Mouse (Mus musculus): ENCODE measurements around the gene Slc25a44.

Slc25a44 gene

DNA sequence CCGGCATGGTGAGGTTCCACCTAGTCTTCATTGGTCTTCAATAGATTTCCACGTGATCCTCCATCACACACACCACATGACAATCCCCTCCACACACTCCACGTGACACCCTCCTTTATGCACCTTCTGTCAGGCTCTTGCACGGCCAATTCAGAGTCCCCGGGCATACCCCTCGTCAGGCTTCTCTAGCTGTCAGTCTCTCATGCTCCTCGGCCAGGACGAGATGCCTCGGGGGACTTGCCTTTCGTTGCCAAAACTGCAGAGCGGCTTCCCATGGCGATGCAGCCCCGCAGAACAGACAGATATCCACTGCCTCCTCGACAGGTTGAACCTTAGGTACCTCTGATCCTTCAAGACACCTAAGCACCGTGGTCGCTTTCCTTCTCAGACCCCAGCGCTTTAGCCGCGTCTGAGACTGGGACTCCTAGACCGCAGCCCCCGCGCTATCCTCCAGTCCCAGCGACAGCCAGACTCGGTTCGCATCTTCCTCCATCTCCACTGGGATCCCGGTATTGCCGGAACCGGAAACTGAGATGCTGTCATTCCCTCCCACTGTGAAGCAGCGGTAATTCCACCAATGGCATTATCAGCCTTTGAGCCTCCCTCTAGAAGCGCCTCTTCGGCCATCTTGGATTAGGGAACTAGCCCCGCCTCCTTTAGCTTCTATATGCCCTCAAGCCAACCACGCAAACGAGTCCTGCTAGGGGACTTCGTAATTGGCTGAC, at the start of gene Slc25a44:
Gene Slc25a44, minus strand, starts transcription at position 535 of the 725 bp plus-strand sequence.
- peak; percentile 94 for DNase-seq

DNA sequence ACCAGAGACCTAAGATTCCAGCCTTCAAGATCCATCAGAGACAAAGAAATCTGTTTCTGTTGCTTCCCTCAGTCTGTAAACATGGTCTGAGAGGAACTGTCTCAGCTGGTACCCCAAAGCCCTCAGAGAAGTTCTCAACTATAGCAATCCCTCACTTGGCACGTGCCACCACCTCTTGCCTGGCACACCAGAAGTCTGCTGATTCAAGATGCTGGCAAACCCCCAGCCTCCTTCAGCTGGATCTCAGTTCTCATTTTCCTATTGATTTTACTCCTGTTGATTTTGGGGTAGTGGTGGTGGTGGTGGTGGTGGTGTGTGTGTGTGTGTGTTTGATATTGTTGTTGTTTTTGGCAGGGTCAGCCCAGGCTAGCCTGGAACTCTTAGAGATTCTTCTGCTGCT, 48.6 kb upstream of the Slc25a44 start:
- DNase-seq: no peak

DNA sequence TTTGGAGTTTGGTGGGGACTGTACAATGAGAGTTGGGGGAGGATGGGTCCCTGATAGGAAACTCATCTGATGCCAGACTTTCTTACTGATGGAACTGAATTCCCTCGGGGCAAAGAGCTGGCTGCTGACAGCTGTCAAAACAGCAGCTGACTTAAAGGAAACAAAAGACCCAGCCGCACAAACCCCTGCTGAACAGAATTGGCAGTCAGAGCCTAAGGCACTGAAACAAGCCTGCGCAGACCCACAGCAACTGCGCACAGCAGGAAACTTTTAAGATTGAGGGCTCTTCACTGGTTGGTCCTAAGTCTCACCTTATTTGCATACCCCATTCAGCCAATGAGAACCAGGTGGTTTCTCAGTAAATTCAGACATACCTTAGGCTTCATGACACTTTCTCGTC, 48.1 kb upstream of the Slc25a44 start:
- peak; percentile 67 for DNase-seq

DNA sequence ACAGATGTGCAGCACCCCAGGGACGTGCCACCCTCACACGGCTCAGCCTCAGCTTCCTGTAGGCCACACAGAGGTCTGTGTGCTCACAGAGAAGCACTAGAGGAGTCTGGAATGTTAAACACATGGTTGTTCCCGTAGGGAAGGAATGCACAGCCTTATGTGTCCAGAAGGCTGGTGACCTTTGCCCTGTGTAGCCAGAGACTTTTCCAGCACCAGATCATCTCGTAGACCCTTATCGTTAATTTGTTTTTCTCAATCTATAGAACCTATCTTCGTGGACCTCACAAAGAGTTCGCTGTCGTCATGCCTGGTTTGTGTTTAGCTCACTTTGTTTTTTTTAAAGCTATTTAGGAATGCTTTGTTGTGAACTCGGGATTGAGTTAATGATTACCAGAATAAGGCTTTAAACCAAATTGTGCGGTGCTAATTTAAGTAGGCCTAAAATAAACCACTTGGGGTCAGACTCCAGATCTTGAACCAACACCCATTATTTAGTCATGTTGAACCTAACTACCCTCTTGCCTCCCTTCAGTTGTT, 46.1 kb upstream of the Slc25a44 start:
- DNase-seq: no peak

DNA sequence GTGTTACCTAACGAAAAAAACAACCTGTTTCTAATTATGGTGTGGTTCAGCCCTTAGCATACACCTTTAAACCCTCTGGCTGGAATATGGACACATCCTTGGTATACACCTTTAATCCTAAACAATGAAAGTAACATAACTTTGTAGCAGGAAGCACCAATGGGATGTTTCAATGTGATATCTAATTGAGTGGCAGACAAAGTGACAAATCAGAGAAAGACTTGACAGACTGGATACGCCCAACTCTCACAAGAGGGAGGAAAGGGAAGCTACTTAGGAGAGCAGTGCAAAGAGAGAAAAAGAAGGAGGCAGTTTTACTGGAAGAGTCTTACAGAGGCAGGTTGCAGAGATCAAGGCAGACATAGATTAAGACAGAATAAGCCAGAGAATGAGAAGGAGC, 44.5 kb upstream of the Slc25a44 start:
- DNase-seq: no peak

DNA sequence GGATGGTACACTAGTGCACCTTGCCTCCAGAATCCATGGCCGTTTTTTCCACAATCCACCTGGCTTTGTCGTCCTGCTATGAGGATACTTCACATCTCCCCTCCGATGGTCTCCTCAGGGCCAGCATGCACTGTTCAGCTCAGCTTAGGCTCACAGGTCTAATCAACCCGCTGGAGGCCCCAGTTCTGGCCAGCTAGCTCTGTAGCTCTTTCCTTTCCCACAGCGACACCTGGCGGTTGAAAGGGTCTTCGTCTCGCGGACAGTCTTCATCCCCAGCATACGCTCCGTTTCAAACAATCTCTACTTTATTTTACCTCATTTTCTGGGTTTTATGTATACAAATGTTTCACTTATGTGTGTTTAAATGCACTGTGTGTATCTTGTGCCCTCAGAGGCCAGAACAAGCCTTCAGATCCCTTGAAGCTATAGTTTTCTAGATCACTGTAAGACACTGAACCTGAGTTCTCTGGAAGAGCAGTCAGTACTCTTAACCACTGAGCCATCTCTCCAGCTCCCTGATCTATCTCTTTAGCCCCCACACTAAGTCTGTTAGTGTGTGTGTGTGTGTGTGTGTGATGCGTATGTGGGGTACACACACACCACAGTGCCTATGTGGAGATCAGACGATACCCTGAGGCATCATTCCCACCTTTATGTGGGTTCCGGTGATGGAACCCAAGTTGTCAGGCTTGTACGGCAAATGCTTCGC, 42.3 kb upstream of the Slc25a44 start:
- peak; percentile 96 for DNase-seq

DNA sequence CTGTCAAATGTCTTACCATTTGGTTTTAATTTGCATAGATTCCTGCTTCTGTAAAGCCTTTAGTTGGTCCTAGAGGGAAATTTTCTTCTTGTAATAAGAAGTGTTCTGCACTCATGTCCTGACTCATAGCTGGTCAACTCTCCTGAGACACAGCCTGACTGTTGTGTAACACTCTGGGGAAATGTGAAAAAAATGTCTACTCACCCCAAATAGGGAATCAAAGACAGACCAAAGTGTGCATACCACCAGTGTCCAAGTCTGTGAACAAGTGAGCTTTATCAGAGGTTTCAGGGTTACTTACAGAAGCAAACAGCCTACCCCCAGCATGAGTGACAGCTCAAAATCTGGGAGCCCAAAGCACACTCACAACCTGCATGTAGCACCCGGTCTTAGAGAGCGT, 40.2 kb upstream of the Slc25a44 start:
- DNase-seq: no peak

DNA sequence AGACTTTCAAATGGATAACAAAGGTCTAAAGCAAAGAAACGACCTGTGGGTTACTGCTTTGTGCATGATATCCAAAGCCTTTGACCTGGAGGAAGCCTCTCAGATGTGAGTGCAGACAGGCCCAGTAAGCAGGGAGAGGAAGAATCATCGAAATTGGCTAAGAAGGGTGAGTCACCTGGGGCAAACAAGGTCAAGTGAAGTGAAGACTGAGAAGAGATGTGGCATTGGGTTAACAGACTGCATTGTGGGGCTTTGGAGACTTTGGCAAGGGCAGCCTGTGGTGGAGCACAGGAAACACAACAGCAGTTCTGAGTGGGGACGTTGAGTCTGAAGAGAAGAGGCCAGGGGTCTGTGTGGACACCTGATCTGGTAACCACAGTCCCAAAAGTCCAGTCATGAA, 39.5 kb upstream of the Slc25a44 start:
- no peak for DNase-seq

DNA sequence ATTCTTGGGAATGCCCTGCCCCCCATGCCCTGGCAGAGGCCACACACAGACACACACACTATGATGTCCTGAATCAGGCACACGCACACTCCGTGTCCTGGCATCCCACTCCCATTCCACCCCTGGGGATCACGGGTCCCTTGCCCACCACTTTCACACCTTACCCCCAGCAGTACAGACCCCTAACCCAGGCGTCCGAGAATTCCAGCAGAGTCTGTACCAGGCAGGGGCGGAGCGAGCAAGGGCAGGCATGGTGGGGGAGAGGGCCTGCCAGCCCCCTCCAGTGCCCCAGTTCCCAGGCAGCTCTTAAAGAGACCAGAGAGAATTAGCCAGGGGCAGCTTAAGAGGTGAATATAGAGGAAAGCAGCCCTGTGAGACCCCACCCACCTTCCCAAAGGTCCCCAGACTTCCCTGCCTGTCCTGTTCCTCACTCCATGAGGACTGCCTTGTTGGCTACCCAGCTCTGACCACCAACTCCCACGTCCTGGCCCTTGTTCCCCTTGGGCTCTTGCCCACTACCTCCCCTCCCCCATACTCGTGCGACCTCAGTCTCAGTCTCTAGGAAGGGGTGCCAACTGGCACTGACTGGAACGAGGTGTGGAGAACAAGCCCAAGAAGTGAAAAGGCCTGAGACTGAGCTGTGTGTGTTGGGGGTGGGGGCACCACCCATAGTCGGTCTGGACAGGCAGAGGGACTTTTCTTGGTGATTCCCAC, 36.2 kb upstream of the Slc25a44 start, which contains the start of gene Sema4a:
Gene Sema4a, minus strand, starts transcription at position 200 of the 714 bp plus-strand sequence.
- DNase-seq: no peak

DNA sequence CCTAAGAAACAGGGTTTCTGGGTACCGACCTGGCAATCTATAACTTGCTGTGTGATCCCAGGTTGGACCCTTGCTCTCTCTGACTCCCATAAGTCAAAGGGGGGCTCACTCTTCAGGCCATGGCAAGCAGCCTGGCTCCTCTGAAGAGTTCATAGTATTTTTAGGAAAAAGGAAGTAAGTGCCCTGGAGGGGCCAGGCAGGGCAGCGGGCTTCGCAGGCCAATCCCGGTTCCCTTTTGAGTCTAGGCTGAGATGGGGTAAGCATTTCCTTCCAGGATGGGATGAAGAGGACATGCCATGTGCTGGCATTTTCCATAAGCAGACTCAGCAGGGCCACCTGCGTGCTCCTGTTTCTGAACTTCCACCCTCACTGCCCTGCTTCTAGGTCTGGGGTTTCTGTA, 35.1 kb upstream of the Slc25a44 start:
- DNase-seq: no peak

DNA sequence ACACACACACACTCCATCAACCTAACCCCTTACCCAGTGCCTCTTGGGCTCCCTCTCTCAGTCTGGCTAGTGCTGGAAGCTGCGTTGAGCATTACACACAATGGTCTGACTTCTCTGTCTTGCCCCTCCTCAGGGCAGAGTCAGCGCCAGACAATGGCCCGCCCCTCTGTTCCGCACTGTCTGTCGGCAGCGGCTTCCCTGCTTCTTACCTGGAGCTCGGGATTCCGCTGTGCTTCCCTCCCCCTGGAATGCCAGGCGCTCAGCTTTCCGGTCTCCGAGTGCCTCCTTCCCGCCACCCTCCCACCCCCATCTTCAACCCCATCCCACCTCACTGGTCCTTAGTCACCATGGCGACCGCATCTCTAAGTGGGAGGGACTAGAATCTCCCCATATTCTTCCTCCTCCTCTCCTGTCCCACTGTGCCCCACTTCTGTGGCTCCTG, 33.9 kb upstream of the Slc25a44 start:
- DNase-seq: no peak

DNA sequence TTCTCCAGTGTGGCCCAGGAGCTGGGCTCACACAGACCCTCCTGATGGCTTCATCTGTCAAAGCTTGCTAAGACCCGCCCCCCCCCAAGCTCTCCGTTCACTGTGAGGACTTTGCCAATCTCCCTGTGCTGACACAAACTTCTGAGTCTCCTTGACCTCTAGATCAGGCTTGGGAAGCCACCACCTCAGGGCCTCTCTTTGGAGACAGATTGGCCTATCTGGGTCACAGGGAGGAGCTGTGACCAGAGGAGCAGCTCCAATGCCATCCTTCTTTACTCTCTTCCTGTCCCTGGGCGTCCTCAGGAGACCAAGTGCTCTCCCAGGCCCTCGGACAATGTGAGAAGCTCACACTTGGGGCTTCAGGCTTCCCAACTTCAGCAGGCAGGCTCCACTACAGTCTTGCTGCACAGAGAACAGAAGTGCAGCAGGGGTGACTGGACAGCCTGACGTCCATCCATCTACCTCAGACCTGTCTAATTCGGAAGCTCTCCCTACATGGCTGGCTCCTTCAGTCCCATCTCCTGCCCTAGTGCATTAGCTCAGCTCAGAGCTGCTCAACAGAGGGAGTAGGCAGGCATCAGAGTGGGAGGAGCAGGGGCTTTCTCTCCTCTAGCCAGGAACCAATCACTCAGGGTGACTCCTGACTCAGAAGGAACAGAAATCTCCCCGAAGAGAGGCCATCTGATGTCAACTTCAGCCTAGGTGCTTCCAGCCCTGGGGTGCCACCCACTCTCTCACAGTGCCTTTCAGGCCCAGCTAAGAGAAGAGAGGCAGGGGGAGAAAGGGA, 32.0 kb upstream of the Slc25a44 start:
- DNase-seq: no peak

DNA sequence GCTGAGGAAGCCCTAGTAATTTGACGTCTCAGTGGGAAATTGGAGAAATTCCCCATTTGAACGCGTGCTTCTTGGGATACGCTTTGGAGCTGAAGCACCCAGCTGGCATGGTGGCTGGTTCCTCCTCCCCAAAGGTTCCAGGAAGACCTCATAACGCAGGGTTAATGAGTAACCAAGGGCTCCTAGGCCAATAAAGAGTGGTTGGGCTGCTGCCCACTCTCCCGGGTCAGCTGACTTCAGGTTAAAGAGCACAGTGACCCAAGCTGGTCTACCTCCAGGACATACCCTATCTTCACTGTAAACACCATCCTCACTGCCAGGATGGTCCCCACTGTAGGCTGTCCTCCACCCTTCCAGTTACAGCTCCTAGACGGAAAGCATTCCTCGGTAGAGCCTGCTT, 31.4 kb upstream of the Slc25a44 start:
- peak; percentile 80 for DNase-seq

DNA sequence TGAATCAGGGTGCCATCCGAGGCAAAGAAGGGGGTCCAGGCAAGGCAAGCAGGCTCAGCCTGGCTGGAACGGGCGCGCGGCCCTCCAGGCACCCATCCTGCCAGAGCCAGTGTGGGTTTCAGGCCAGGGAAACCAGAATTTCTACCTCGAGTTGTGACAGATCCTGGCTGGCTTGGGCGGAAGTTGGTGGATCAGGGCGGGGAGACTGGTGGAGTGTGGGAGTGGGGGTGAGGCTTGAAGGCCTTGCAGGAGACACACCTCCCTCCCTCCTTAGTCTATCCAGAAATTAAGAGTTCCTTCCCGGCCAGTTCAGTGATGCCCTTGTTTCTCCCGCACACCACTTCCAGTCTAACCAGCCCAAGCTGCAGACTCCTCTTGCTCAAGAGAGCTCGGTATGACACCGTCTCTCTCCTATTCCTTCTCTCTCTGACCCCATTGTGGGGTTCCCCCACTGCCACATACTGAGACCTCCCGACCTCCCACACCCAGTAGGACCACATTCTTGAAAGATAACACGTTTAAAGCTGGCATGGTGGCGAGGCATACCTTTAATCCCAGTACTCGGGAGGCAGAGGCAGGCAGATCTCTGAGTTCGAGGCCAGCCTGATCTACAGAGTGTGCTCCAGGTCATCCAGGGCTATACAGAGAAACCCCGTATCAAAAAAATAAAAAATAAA, 30.8 kb upstream of the Slc25a44 start:
- DNase-seq: peak; percentile 71

DNA sequence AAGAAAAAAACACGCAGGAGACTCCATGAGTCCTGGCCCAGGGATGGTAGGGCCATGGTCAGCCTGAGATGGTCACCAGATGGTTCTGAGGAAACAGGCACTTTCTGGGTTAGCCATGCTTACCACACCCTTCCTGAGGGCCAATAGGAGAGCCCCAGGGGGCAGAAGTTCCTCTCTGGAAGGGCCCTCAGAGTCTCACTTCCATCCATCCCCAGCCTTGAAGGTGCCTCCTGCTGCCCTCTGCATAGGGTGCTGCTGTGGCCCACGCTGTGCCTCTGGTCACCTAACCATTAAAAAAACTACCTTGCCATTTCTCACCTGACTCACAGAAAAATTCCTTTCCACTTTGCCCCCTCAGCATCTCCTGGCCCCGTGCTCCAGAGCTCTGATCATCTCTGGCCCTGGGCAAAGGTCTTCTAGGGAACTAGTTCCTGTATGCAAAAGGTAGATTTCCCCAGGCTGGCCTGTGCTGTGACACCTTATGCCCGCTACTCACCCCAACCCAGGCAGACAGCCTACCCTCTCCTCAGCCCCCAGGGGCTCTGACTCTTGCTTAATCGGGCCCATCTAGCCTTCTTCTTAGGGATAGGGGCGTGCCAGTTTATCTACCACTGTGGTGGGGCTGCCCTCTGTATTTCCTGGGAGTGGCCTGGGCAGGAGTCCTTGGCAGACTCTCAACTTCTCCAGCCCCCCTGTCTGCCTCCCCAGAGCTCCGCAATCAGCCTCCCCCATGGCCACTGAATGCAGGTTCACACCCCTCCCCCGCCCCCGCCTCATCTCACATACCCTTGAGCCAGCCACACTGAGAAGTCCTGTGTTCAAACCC, 30.0 kb upstream of the Slc25a44 start:
- DNase-seq: peak; percentile 58

DNA sequence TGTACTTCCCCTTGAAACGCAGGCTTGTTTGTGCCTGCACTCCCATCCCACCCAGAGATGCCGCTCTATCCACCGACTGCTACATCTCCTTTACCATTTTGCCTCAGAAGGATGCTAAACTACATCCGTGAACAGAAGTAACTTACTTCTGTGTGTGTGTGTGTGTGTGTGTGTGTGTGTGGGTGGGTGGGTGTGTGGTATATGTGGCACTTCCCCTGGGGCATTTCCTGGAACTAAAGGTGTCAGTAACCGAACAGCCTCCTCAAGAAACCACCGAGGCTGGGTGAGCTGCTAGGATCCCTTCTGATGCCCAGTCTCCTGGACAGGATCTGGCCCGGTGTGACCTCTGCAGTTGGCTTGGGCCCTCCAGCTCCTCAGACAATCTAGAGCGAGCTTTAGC, 29.0 kb upstream of the Slc25a44 start:
- no peak for DNase-seq

DNA sequence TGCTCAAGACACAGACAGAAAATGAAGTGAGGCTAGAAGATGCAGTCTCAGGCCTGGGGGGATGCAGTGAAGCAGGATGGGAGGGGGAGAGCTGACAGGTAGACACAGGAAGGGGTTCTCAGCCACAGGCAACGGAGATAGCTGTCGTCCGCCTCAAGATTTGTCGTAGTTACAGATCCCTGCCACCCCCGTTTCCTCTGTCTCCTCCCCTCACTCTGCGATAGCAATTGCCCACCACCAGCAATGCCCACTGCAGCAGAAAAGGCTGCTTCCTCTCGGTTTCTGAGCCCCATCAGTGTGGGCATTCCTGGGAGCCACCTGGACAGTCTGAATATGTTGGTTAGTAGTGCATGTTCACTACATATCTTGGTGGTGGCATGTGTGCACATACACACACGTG, 28.4 kb upstream of the Slc25a44 start:
- no peak for DNase-seq

DNA sequence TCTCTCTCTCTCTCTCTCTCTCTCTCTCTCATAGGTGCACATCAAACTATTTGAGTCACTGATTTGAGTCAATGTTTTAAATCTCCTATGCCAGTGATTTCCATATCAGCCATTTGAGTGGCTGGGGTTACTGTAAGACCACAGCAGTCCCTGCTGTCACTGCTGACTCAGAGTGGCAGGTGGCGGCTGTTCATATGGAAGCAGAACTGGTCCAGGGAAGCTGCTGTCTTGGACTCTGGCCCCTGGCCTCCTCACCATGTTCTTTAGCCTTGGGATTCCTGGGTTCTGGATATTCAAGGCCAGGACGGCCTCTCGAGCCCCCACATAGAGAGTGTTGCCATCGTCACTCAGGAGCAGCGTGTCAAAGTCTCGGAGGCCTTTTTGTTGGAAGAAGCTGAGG, 27.8 kb upstream of the Slc25a44 start:
- DNase-seq: no peak

DNA sequence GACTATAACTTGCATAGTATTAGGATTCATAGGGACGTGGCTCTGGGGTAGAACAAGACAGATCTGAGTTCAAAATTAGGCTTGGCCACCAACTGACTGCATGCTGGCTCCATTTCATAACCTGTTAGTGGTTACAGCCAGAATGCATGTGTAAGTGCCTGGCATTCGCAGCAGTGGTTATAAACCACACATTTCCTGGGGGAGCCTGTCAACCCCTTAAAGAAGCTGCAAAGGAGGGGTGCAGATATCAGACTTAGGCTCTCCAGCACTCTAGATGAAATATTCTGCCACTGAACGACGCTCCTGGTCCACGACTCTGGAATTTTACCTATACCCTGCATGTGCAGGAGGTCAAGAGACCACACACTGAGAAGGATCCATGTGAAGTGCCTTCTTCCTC, 27.3 kb upstream of the Slc25a44 start:
- DNase-seq: no peak

DNA sequence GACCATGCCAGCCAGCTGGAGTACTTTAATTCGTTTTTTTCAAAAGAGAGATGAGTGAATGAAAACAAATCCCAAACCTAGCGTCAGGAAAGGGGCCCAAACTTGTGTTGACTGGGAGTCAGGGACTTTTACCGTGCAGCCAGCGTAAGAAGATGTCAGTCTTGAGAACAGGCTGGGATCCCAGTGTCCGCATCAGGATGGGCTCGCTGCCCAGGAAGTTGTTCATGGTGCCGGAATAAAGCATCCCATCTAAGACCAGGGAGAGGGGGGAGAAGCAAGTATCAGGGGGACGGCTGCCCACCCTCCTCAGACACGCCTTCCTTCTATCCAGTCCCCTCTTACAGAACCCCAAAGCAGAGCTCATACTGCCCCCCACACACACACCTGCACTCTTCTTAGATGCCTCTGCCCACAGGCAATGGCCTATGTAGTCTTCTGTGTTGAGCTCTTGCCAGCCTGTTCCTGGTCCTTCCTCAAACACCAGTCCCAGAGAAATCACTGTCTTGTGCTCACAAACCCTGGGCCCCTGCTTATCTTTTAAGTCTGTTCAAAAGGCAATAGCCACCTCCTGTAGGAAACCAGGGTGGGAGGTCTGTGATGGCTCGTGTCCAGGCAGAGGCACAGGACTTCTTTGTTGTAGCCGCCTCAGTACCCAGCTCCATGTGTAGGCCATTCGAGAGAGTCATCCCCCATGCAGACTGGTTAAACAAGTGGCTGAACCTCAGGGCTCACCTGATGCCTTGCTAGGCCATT, 25.6 kb upstream of the Slc25a44 start:
- DNase-seq: no peak
